Mouse (Mus musculus) midbrain, embryonic 14.5 days (tissue): ENCODE results near the gene Acnat2. TPM values are rescaled to one million over a fixed set of nuclear protein-coding genes. Genes with fewer than 3 reads are reported as not detected.
"Not testable (repeated sequence)": the region's sequence is repeated elsewhere in the genome, so short reads cannot be mapped to it uniquely, and the experiment has no call there.

ENCODE experiments used
- ATAC-seq: fragments of 200-750 bp; cut with Nextera tagmentation; 2 replicates; pipeline ENCODE4 v1.8.0; 2017; ENCODE audit warnings: moderate number of reproducible peaks, moderate library complexity; ENCODE audit not compliant: low FRiP score, low TSS enrichment
- DNase-seq: peaks from one replicate; pipeline ENCODE4 v3.0.0-alpha.2; 2015
- H3K27ac ChIP-seq: fragments of 300-500 bp; sonication (generic); replicated peaks from 2 replicates; pipeline ENCODE4 v1.5.1; 2014; ENCODE audit warnings: mild to moderate bottlenecking, low read depth, low read length, moderate library complexity
- H3K27me3 ChIP-seq: fragments of 300-500 bp; sonication (generic); 2 replicates; pipeline ENCODE4 v1.6.1; 2014; ENCODE audit warnings: low read length, control low read depth, mixed read lengths; ENCODE audit not compliant: control insufficient read depth, insufficient read depth
- H3K36me3 ChIP-seq: fragments of 300-500 bp; sonication (generic); 2 replicates; pipeline ENCODE4 v1.6.1; 2014; ENCODE audit warnings: low read length, control low read depth; ENCODE audit not compliant: control insufficient read depth, insufficient read depth
- H3K4me1 ChIP-seq: fragments of 300-500 bp; sonication (generic); 2 replicates; pipeline ENCODE4 v1.6.1; 2014; ENCODE audit warnings: mild to moderate bottlenecking, antibody characterized with exemption, low read length, control low read depth; ENCODE audit not compliant: control insufficient read depth, insufficient read depth
- H3K4me2 ChIP-seq: fragments of 300-500 bp; sonication (generic); 2 replicates; pipeline ENCODE4 v1.6.1; 2014; ENCODE audit warnings: mild to moderate bottlenecking, low read length, moderate library complexity
- H3K4me3 ChIP-seq: fragments of 300-500 bp; sonication (generic); replicated peaks from 2 replicates; pipeline ENCODE4 v1.5.1; 2014; ENCODE audit warnings: low read depth, low read length
- H3K9ac ChIP-seq: fragments of 300-500 bp; sonication (generic); replicated peaks from 2 replicates; pipeline ENCODE4 v1.6.1; 2014; ENCODE audit warnings: mild to moderate bottlenecking, low read length, moderate library complexity
- H3K9me3 ChIP-seq: fragments of 300-500 bp; sonication (generic); 2 replicates; pipeline ENCODE4 v1.6.1; 2016; ENCODE audit warnings: low read length, control low read depth, mixed read lengths; ENCODE audit not compliant: control insufficient read depth
- WGBS: fragments of 180-500 bp; shearing (Covaris S2); extraction: QIAGEN DNeasy Blood & Tissue Kit; methylation state at CpG from one replicate; pipeline ENCODE4 v1.1.7; 2014; 5-methylcytosine and 5-hydroxymethylcytosine counted together
- polyA plus RNA-seq: library from polyadenylated mRNA; unstranded; fragments of >200 nt; fragmentation: Nextera tagmentation; extraction: Ambion mirVana; gene quantifications from 2 replicates; pipeline ENCODE4 v1.2.1, GENCODE M21; 2014

Gene Acnat2
- polyA plus RNA-seq, 1 experiment from 2014 or later: not detected

DNA sequence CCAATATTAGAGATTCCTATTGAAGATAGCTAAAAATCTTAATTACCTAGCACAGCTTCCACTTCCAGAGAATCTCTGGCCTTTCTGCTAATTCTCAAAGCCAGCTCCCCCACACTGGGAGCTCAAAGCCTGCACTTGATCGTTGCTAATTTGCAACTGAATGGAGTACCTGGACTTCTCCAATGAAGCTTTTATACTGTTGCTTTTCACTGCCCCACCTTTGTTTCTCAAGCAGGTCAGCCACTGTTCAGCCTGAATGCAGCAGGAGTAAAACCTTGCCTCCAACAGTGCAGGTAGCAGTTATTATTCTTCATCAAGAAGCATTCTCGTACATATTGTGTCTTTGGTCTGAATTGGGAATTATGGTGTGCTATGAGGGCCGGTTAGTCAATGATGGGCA lies 39.9 kb downstream of the Acnat2 start:
- H3K27ac ChIP-seq, ATAC-seq, H3K4me1 ChIP-seq, H3K36me3 ChIP-seq, H3K4me3 ChIP-seq, DNase-seq, H3K9ac ChIP-seq, H3K4me2 ChIP-seq, H3K27me3 ChIP-seq: not testable (repeated sequence)
- peaks cover 10% of the 10 kb centered on the region for H3K9me3 ChIP-seq
- WGBS: 78% methylated on average over 3 of the region's 3 CpGs

DNA sequence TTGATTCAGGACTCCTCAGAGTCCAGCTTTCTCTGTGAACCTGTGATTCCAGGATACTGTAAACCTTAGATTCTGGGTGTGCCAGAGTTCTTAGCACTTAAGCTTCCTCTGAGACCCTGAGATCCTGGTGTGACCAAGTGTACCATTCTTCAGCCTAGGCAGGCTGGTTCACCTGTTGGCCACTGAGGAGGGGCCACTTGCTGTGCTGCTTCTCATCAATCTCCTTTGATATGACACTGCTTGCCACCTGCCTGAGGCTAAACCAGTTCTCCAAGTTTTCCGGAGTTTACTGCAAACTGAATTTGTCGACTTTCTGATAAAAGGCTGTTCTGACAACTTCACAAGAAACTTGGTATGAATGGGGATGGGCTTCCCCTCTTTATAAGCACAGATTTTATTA lies 50.9 kb downstream of the Acnat2 start:
- H3K4me1 ChIP-seq: no peaks in the 10 kb centered on the region
- ATAC-seq: no peak
- no peak for DNase-seq
- no peak overlapping the region for H3K9ac ChIP-seq
- H3K27ac ChIP-seq: no peak overlapping the region
- WGBS: 83% methylated on average over 2 of the region's 2 CpGs
- H3K36me3 ChIP-seq: no peaks in the 10 kb centered on the region
- H3K4me3 ChIP-seq: no peak overlapping the region
- no peaks in the 10 kb centered on the region for H3K27me3 ChIP-seq
- H3K4me2 ChIP-seq: no peak overlapping the region
- no peaks in the 10 kb centered on the region for H3K9me3 ChIP-seq

DNA sequence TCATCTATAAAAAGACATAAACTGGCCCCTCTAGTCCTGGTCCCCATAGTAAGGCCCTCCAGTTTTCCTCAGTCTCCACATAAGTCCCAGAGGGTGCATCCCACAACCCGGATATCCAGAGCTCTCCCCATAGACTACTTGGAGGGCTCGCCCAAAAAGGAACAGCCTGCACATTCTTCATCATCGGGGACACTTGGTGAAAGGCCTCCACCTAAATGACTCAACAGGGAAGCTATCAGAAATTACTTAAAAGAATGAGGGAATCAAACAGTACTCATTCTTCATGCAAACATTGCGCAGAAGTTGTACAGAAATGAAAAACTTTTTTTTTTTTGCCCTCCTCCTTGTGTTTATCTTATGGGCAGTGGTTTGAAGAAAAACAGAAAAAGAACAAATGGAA lies 57.5 kb downstream of the Acnat2 start:
- Histone ChIP-seq H3K36me3 (no peaks in the 10 kb centered on the region), H3K4me1 (no peaks in the 10 kb centered on the region), H3K4me3 (no peak overlapping the region), H3K27ac (no peak overlapping the region), H3K27me3 (no peaks in the 10 kb centered on the region), H3K9me3 (no peaks in the 10 kb centered on the region), H3K9ac (no peak overlapping the region), H3K4me2 (no peak overlapping the region)
- WGBS: 95% methylated on average over 4 of the region's 4 CpGs
- ATAC-seq (no peak), DNase-seq (no peak)

DNA sequence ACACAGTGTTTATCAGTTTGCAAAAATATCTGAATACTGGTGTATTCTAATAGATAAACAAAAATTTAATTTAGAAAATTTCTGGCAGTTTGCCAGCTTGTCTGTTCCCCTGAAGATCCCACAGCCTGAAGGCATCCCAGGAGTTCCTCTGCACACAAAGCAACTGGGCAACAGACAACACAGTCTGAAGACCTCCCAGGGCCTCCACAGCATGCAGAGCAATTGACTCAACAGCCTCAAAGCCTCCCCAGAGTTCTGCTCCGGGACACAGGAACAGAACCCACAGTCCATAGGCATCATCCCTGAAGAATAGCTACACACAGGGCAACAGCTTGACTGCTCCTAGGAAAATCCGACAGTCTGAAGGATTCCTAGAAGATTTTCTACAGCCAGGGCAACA lies 59.3 kb downstream of the Acnat2 start:
- no peaks in the 10 kb centered on the region for H3K9me3 ChIP-seq
- H3K4me3 ChIP-seq: no peak overlapping the region
- no peak overlapping the region for H3K9ac ChIP-seq
- no peaks in the 10 kb centered on the region for H3K27me3 ChIP-seq
- no peaks in the 10 kb centered on the region for H3K4me1 ChIP-seq
- no peak for ATAC-seq
- no peak overlapping the region for H3K27ac ChIP-seq
- H3K36me3 ChIP-seq: no peaks in the 10 kb centered on the region
- 28% methylated on average over 2 of the region's 2 CpGs for WGBS
- DNase-seq: peak; percentile 20
- H3K4me2 ChIP-seq: no peak overlapping the region

DNA sequence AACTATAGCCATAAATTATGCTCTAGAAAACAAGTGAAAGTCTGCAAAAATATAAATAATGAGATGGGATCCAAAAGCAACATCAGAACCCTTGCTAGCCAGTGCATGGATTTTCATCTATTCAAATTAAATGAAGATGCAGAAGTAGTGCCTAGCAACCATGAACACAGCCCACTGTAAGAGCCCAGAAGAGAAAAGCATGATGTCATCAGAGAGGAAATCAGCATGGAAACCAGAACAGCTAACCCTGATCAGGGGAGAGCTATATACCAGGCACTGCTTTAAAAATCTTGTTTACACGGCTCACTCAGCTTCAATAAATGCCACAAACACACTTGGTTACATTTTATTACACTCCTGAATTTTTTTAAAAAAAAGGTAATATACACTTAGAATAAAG lies 60.0 kb downstream of the Acnat2 start:
- H3K4me1 ChIP-seq, H3K27ac ChIP-seq, H3K4me3 ChIP-seq, H3K27me3 ChIP-seq, DNase-seq, H3K9me3 ChIP-seq, H3K9ac ChIP-seq, ATAC-seq, H3K36me3 ChIP-seq, H3K4me2 ChIP-seq: not testable (repeated sequence)
- WGBS: 78% methylated on average over 1 of the region's 1 CpGs

DNA sequence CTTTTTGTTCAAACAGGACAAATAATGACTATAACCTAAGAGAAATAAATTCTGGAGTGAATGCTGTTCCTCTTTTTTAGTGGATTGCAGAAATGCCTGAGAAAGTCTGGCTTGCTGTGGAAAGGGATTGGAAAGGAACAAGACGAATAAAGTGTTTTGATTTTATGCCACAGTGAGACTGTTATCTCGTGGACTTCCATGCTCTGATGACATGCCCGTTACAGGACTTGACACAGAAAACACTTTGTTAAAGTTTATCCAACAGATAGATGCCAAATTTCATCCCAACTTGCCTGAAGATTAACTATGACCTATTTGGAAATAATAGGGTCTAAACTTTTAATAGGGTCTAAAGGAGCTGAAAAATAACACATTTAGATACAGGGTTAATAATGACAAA lies 67.9 kb downstream of the Acnat2 start:
- ATAC-seq, H3K4me3 ChIP-seq, H3K4me1 ChIP-seq, H3K9ac ChIP-seq, H3K27ac ChIP-seq, DNase-seq, H3K4me2 ChIP-seq, H3K9me3 ChIP-seq, H3K36me3 ChIP-seq, H3K27me3 ChIP-seq: not testable (repeated sequence)
- 77% methylated on average over 3 of the region's 3 CpGs for WGBS

DNA sequence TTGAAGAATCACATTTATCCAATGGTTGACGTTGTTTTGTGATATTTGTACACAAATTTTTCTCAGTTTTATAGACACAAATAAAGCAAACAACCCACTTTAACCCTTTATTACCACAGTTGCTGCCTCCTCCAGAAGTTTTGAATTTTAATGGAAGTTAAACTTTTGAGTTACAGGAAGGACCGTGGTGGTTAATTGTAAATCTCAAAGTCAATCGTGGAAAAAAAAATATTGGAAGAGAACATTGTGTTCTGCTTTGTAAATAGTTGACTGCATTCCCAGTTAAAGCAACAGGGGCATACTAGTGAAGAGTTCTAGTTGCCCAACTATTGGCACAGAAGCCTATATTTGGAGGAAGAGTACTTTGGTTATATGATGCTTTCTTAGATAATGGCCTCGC lies 70.0 kb downstream of the Acnat2 start:
- H3K27me3 ChIP-seq, H3K4me1 ChIP-seq, H3K9me3 ChIP-seq, H3K4me2 ChIP-seq, H3K4me3 ChIP-seq, ATAC-seq, H3K36me3 ChIP-seq, H3K9ac ChIP-seq, DNase-seq, H3K27ac ChIP-seq: not testable (repeated sequence)
- 91% methylated on average over 3 of the region's 4 CpGs for WGBS

Other genes starting within 250 kb of the Acnat2 start
- gene Acnat1, start 65.8 kb upstream of the Acnat2 start, polyA plus RNA-seq: not detected in 2 replicates
- gene Baat, start 98.4 kb upstream of the Acnat2 start, polyA plus RNA-seq: 0.12 and 0.17 TPM in 2 replicates
- 78.4 and 90.0 TPM in 2 replicates for gene Mrpl50, start 112.9 kb upstream of the Acnat2 start, polyA plus RNA-seq
- gene Zfp189, start 113.0 kb upstream of the Acnat2 start, polyA plus RNA-seq: 12.9 and 16.1 TPM in 2 replicates
- 0.19 TPM in 1 of 2 replicates, not detected in the other for gene Aldob, start 141.4 kb upstream of the Acnat2 start, polyA plus RNA-seq
- gene Tmem246, start 189.7 kb upstream of the Acnat2 start, polyA plus RNA-seq: 84.5 and 86.5 TPM in 2 replicates
- gene Rnf20, start 223.9 kb upstream of the Acnat2 start, polyA plus RNA-seq: 58.4 and 74.0 TPM in 2 replicates